Mouse (Mus musculus): ENCODE measurements around the gene Clrn2. TPM values are rescaled to one million over a fixed set of nuclear protein-coding genes. Genes with fewer than 3 reads are reported as not detected.

Gene Clrn2
- polyA plus RNA-seq, 1 experiment from 2014 or later = not detected

DNA sequence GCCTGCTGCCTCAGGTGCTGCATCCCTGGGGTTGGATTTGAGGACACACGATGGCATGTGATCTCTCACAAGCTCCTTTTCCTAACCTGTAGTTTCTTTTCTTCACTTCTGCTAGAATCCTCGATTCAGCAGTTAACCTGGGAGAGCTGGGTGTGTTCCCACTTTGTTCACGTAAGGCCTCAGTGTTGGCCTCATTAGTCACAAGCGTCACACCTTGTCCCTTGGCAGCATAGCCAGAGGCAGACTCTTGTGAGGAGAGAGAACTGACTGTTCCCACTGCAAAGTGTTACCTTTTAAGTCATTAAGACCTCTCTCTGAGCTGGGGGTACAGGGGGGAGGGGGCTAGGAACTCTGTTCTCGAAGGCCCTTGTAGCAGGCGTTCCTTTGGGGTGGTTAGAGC lies 59.4 kb downstream of the Clrn2 start:
- no peak for ATAC-seq (replicated peaks; ENCODE audit: insufficient number of reproducible peaks, low FRiP score, low TSS enrichment)
- Histone ChIP-seq H3K4me1 (ENCODE audit: control insufficient read depth, insufficient read depth, low read length) (no peaks in the 10 kb centered on the region), H3K27ac (ENCODE audit: low read depth, low read length) (no peak overlapping the region), H3K27me3 (ENCODE audit: control insufficient read depth, insufficient read depth, low read length) (no peaks in the 10 kb centered on the region), H3K36me3 (ENCODE audit: control insufficient read depth, insufficient read depth, low read length) (peaks cover 10% of the 10 kb centered on the region), H3K4me2 (no peak overlapping the region), H3K9ac (ENCODE audit: low read depth, low read length) (no peak overlapping the region), H3K4me3 (ENCODE audit: low read depth, low read length) (no peak overlapping the region), H3K9me3 (replicated peaks; ENCODE audit: control insufficient read depth, low read length) (no peaks in the 10 kb centered on the region)
- WGBS (ENCODE audit: insufficient replicate concordance) = 86% methylated on average over 6 of the region's 6 CpGs

GRCm38 (mm10) chr5:45513511-45513910 lies 60.0 kb downstream of the Clrn2 start:
- Histone ChIP-seq H3K36me3 (ENCODE audit: control insufficient read depth, insufficient read depth, low read length) (peaks cover 10% of the 10 kb centered on the region), H3K4me1 (ENCODE audit: control insufficient read depth, insufficient read depth, low read length) (no peaks in the 10 kb centered on the region), H3K9ac (ENCODE audit: low read depth, low read length) (no peak overlapping the region), H3K27me3 (ENCODE audit: control insufficient read depth, insufficient read depth, low read length) (no peaks in the 10 kb centered on the region), H3K4me3 (ENCODE audit: low read depth, low read length) (no peak overlapping the region), H3K4me2 (no peak overlapping the region), H3K9me3 (replicated peaks; ENCODE audit: control insufficient read depth, low read length) (no peaks in the 10 kb centered on the region), H3K27ac (ENCODE audit: low read depth, low read length) (no peak overlapping the region)
- no peak for ATAC-seq (replicated peaks; ENCODE audit: insufficient number of reproducible peaks, low FRiP score, low TSS enrichment)
- 87% methylated on average over 2 of the region's 2 CpGs for WGBS (ENCODE audit: insufficient replicate concordance)

Other genes starting within 250 kb of the Clrn2 start
- gene Qdpr, start 3.5 kb upstream of the Clrn2 start, polyA plus RNA-seq (2014; fragmentation: Nextera tagmentation; extraction: Ambion mirVana) = 82.5 and 84.0 TPM in 2 replicates
- gene Lap3, start 39.6 kb downstream of the Clrn2 start, polyA plus RNA-seq (2014; fragmentation: Nextera tagmentation; extraction: Ambion mirVana) = 83.1 and 83.8 TPM in 2 replicates
- gene Med28, start 66.5 kb downstream of the Clrn2 start, polyA plus RNA-seq (2014; fragmentation: Nextera tagmentation; extraction: Ambion mirVana) = 192 and 200 TPM in 2 replicates
- 0.06 and 0.39 TPM in 2 replicates for gene Fam184b, start 185.9 kb downstream of the Clrn2 start, polyA plus RNA-seq (2014; fragmentation: Nextera tagmentation; extraction: Ambion mirVana)
- 39.6 and 43.1 TPM in 2 replicates for gene Ncapg, start 216.2 kb downstream of the Clrn2 start, polyA plus RNA-seq (2014; fragmentation: Nextera tagmentation; extraction: Ambion mirVana)

All from heart, embryonic 11.5 days (tissue).